Mouse (Mus musculus) hindbrain, embryonic 15.5 days (tissue): ENCODE data around the gene Rnf216. TPM values are rescaled to one million over a fixed set of nuclear protein-coding genes. Genes with fewer than 3 reads are reported as not detected.

Experiments used
- ATAC-seq: fragments of 200-750 bp; cut with Nextera tagmentation; 2 replicates; pipeline ENCODE4 v1.8.0; 2017; ENCODE audit warnings: low read depth, moderate number of reproducible peaks, moderate TSS enrichment; ENCODE audit not compliant: low FRiP score
- H3K27ac ChIP-seq: fragments of 300-500 bp; sonication (generic); replicated peaks from 2 replicates; pipeline ENCODE4 v1.5.1; 2015; ENCODE audit warnings: mild to moderate bottlenecking, inconsistent platforms
- H3K27me3 ChIP-seq: fragments of 300-500 bp; sonication (generic); 2 replicates; pipeline ENCODE4 v1.6.1; 2015; ENCODE audit warnings: control low read depth, inconsistent platforms
- H3K36me3 ChIP-seq: fragments of 300-500 bp; sonication (generic); 2 replicates; pipeline ENCODE4 v1.6.1; 2015; ENCODE audit warnings: control low read depth, inconsistent platforms
- H3K4me1 ChIP-seq: fragments of 300-500 bp; sonication (generic); replicated peaks from 2 replicates; pipeline ENCODE4 v1.6.1; 2015; ENCODE audit warnings: control low read depth, inconsistent platforms
- H3K4me2 ChIP-seq: fragments of 300-500 bp; sonication (generic); 2 replicates; pipeline ENCODE4 v1.6.1; 2015; ENCODE audit warnings: moderate library complexity, mild to moderate bottlenecking, inconsistent platforms
- H3K4me3 ChIP-seq: fragments of 300-500 bp; sonication (generic); 2 replicates; pipeline ENCODE4 v1.5.1; 2015; ENCODE audit warnings: mild to moderate bottlenecking, inconsistent platforms
- H3K9ac ChIP-seq: fragments of 300-500 bp; sonication (generic); 2 replicates; pipeline ENCODE4 v1.6.1; 2015; ENCODE audit warnings: inconsistent platforms
- H3K9me3 ChIP-seq: fragments of 300-500 bp; sonication (generic); 2 replicates; pipeline ENCODE4 v1.6.1; 2016; ENCODE audit warnings: control low read depth, inconsistent platforms
- WGBS: fragments of 180-500 bp; shearing (Covaris S2); methylation state at CpG from one replicate; pipeline ENCODE4 v1.1.7; 2015; 5-methylcytosine and 5-hydroxymethylcytosine counted together
- polyA plus RNA-seq: library from polyadenylated mRNA; unstranded; fragments of >200 nt; fragmentation: Nextera tagmentation; extraction: Ambion mirVana; gene quantifications from 2 replicates; pipeline ENCODE4 v1.2.1, GENCODE M21; 2015

The Rnf216 gene
- polyA plus RNA-seq, 1 experiment from 2014 or later = 30.4 TPM

GRCm38 (mm10) chr5:142989167-142989566, 123.6 kb downstream of the Rnf216 start:
- Histone ChIP-seq H3K36me3 (peaks cover 19% of the 10 kb centered on the region; the same call in 1 of the 2 replicates), H3K9me3 (no peaks in the 10 kb centered on the region), H3K9ac (no peak overlapping the region), H3K27ac (no peak overlapping the region), H3K4me1 (no peaks in the 10 kb centered on the region), H3K4me2 (no peak overlapping the region), H3K4me3 (no peak overlapping the region), H3K27me3 (no peaks in the 10 kb centered on the region)
- WGBS = 88% methylated on average over 3 of the region's 3 CpGs
- ATAC-seq = no peak

GRCm38 (mm10) chr5:142988520-142988919, 124.3 kb downstream of the Rnf216 start:
- Histone ChIP-seq H3K4me3 (no peak overlapping the region), H3K27me3 (no peaks in the 10 kb centered on the region), H3K27ac (no peak overlapping the region; the same call in 1 of the 2 replicates), H3K9ac (no peak overlapping the region), H3K9me3 (no peaks in the 10 kb centered on the region), H3K4me2 (no peak overlapping the region), H3K4me1 (no peaks in the 10 kb centered on the region), H3K36me3 (peaks cover 16% of the 10 kb centered on the region; the same call in 1 of the 2 replicates)
- WGBS = 71% methylated on average over 5 of the region's 5 CpGs
- ATAC-seq = peak; percentile 63; the same call in 1 of the 2 replicates

GRCm38 (mm10) chr5:142984271-142984670, 128.5 kb downstream of the Rnf216 start:
- Histone ChIP-seq H3K4me1 (no peaks in the 10 kb centered on the region), H3K9ac (no peak overlapping the region), H3K9me3 (no peaks in the 10 kb centered on the region), H3K27ac (no peak overlapping the region), H3K36me3 (no peaks in the 10 kb centered on the region), H3K4me2 (no peak overlapping the region), H3K27me3 (no peaks in the 10 kb centered on the region), H3K4me3 (no peak overlapping the region)
- WGBS = 71% methylated on average over 10 of the region's 10 CpGs
- ATAC-seq = no peak

GRCm38 (mm10) chr5:142983174-142983573, 129.6 kb downstream of the Rnf216 start:
- 58% methylated on average over 8 of the region's 8 CpGs for WGBS
- H3K4me3 ChIP-seq = no peak overlapping the region
- ATAC-seq = no peak
- H3K36me3 ChIP-seq = no peaks in the 10 kb centered on the region
- no peak overlapping the region for H3K9ac ChIP-seq
- H3K4me1 ChIP-seq = no peaks in the 10 kb centered on the region
- H3K27ac ChIP-seq = no peak overlapping the region
- H3K9me3 ChIP-seq = no peaks in the 10 kb centered on the region
- no peak overlapping the region for H3K4me2 ChIP-seq
- no peaks in the 10 kb centered on the region for H3K27me3 ChIP-seq

- no peaks in the 10 kb centered on the region for H3K27me3 ChIP-seq
- 80% methylated on average over 16 of the region's 16 CpGs for WGBS
- H3K9ac ChIP-seq = no peak overlapping the region
- H3K36me3 ChIP-seq = no peaks in the 10 kb centered on the region
- H3K4me2 ChIP-seq = no peak overlapping the region
- H3K9me3 ChIP-seq = no peaks in the 10 kb centered on the region
- ATAC-seq = no peak
- no peak overlapping the region for H3K27ac ChIP-seq
- H3K4me1 ChIP-seq = no peaks in the 10 kb centered on the region
- no peak overlapping the region for H3K4me3 ChIP-seq
Measured at GRCm38 (mm10) chr5:142982046-142982801, 130.6 kb downstream of the Rnf216 start.

GRCm38 (mm10) chr5:142976516-142976915, 136.3 kb downstream of the Rnf216 start:
- no peak for ATAC-seq
- Histone ChIP-seq H3K4me1 (peaks cover 16% of the 10 kb centered on the region), H3K9ac (no peak overlapping the region), H3K27ac (0 out of 2 replicates have a peak overlapping the region, but pooled peaks have one; percentile 25), H3K27me3 (no peaks in the 10 kb centered on the region), H3K9me3 (no peaks in the 10 kb centered on the region), H3K36me3 (peaks cover 20% of the 10 kb centered on the region), H3K4me3 (no peak overlapping the region), H3K4me2 (no peak overlapping the region)
- 46% methylated on average over 5 of the region's 5 CpGs for WGBS

- WGBS = 4% methylated on average over 18 of the region's 18 CpGs
- peaks cover 16% of the 10 kb centered on the region for H3K4me1 ChIP-seq
Measured at GRCm38 (mm10) chr5:142974598-142975121, 138.1 kb downstream of the Rnf216 start.

GRCm38 (mm10) chr5:142973971-142974370, 138.8 kb downstream of the Rnf216 start:
- WGBS = 39% methylated on average over 3 of the region's 3 CpGs
- Histone ChIP-seq H3K4me1 (peaks cover 16% of the 10 kb centered on the region), H3K4me3 (no peak overlapping the region), H3K9ac (no peak overlapping the region), H3K36me3 (peaks cover 40% of the 10 kb centered on the region), H3K4me2 (no peak overlapping the region), H3K27me3 (no peaks in the 10 kb centered on the region), H3K9me3 (no peaks in the 10 kb centered on the region), H3K27ac (0 out of 2 replicates have a peak overlapping the region, but pooled peaks have one; percentile 6)
- 0 out of 2 replicates have a peak, but pooled peaks have one; percentile 27 for ATAC-seq

More at GRCm38 (mm10) chr5:142974598-142975121, 138.1 kb downstream of the Rnf216 start:
- H3K4me2 ChIP-seq = peak overlapping the region; percentile 39
- H3K9me3 ChIP-seq = no peaks in the 10 kb centered on the region
- H3K4me3 ChIP-seq = 0 out of 2 replicates have a peak overlapping the region, but pooled peaks have one; percentile 3
- peaks cover 39% of the 10 kb centered on the region for H3K36me3 ChIP-seq
- H3K27me3 ChIP-seq = no peaks in the 10 kb centered on the region
- no peak overlapping the region for H3K9ac ChIP-seq
- H3K27ac ChIP-seq = peak overlapping the region; percentile 53
- peak; percentile 81 for ATAC-seq

GRCm38 (mm10) chr5:142968411-142968810, 144.4 kb downstream of the Rnf216 start:
- Histone ChIP-seq H3K27ac (no peak overlapping the region), H3K4me1 (peaks cover 46% of the 10 kb centered on the region), H3K27me3 (no peaks in the 10 kb centered on the region), H3K4me3 (no peak overlapping the region), H3K4me2 (no peak overlapping the region), H3K9ac (no peak overlapping the region), H3K9me3 (no peaks in the 10 kb centered on the region), H3K36me3 (peaks cover 52% of the 10 kb centered on the region)
- WGBS = 92% methylated on average over 14 of the region's 14 CpGs
- no peak for ATAC-seq

GRCm38 (mm10) chr5:142964650-142965049, 148.1 kb downstream of the Rnf216 start:
- H3K4me3 ChIP-seq = peak overlapping the region; percentile 68
- 33% methylated on average over 6 of the region's 6 CpGs for WGBS
- no peaks in the 10 kb centered on the region for H3K9me3 ChIP-seq
- H3K27ac ChIP-seq = peak overlapping the region; percentile 92
- H3K27me3 ChIP-seq = no peaks in the 10 kb centered on the region
- peaks cover 56% of the 10 kb centered on the region for H3K4me1 ChIP-seq
- ATAC-seq = no peak
- peaks cover 14% of the 10 kb centered on the region for H3K36me3 ChIP-seq
- peak overlapping the region; percentile 95 for H3K4me2 ChIP-seq
- H3K9ac ChIP-seq = peak overlapping the region; percentile 87; the same call in 1 of the 2 replicates

GRCm38 (mm10) chr5:142963705-142964494, 148.9 kb downstream of the Rnf216 start:
- H3K36me3 ChIP-seq = 0 out of 2 replicates have a peak, but pooled peaks cover 13% of the 10 kb centered on the region
- no peaks in the 10 kb centered on the region for H3K9me3 ChIP-seq
- H3K4me1 ChIP-seq = peaks cover 59% of the 10 kb centered on the region
- ATAC-seq = no peak
- no peaks in the 10 kb centered on the region for H3K27me3 ChIP-seq
- peak overlapping the region; percentile 92 for H3K27ac ChIP-seq
- H3K9ac ChIP-seq = peak overlapping the region; percentile 87
- peak overlapping the region; percentile 68 for H3K4me3 ChIP-seq
- 11% methylated on average over 17 of the region's 17 CpGs for WGBS
- H3K4me2 ChIP-seq = peak overlapping the region; percentile 95
